Mouse (Mus musculus): ENCODE data around the gene Ndufaf2.

DNA sequence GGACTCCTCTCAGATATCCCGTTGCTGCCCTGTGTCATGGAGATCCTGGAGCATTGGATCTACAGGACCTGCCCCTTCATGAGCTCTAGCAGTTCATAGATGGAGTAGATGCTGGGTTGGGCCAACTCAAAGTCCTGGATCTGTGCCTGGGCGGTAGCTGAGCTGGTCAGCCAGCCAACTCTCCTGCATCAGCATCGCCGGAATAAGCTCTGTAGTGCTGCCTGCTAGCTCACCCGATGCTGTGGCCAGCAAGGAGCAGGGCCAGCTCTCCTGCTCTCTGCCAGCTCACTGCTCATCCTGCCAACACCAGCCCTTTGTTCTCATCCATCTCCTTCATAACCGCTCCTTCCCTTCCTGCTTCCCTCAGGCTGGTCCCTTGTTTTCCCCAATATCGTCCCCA is 62.8 kb downstream of the Ndufaf2 start:
- TF ChIP-seq POLR2A (IDR thresholded peaks at IDR 0.05; ENCODE audit: low read depth, low read length) (no peak), RAD21 (IDR thresholded peaks at IDR 0.05; ENCODE audit: low read depth, low read length) (no peak), POLR2AphosphoS2 (IDR thresholded peaks at IDR 0.05; ENCODE audit: low read depth, low read length) (no peak), ZKSCAN1 (IDR thresholded peaks at IDR 0.05; ENCODE audit: borderline replicate concordance, low read depth, low read length) (no peak), CTCF (conservative IDR thresholded peaks at IDR 0.05 in 1 of 2, IDR thresholded peaks at IDR 0.05 in 1 of 2; ENCODE audit: low read depth in 2 of 2, low read length in 2 of 2) (no peak), EP300 (IDR thresholded peaks at IDR 0.05; ENCODE audit: low read length) (no peak), NRF1 (IDR thresholded peaks at IDR 0.05; ENCODE audit: low read depth, low read length) (no peak), BHLHE40 (IDR thresholded peaks at IDR 0.05; ENCODE audit: low read depth, low read length) (no peak), ZNF384 (IDR thresholded peaks at IDR 0.05; ENCODE audit: low read depth, low read length) (no peak), MAZ (IDR thresholded peaks at IDR 0.05; ENCODE audit: low read depth, low read length) (no peak), TCF12 (IDR thresholded peaks at IDR 0.05; ENCODE audit: low read depth, low read length) (no peak), MAX (IDR thresholded peaks at IDR 0.05; ENCODE audit: low read length) (no peak)

Measured in CH12.LX (cell line).